Mouse (Mus musculus): Measurements from ENCODE around the gene Bicd2. TPM values are rescaled to one million over a fixed set of nuclear protein-coding genes. Genes with fewer than 3 reads are reported as not detected.

Bicd2 gene
- total RNA-seq, 2 experiments from 2014 or later = 33.5 to 35.9 TPM

DNA sequence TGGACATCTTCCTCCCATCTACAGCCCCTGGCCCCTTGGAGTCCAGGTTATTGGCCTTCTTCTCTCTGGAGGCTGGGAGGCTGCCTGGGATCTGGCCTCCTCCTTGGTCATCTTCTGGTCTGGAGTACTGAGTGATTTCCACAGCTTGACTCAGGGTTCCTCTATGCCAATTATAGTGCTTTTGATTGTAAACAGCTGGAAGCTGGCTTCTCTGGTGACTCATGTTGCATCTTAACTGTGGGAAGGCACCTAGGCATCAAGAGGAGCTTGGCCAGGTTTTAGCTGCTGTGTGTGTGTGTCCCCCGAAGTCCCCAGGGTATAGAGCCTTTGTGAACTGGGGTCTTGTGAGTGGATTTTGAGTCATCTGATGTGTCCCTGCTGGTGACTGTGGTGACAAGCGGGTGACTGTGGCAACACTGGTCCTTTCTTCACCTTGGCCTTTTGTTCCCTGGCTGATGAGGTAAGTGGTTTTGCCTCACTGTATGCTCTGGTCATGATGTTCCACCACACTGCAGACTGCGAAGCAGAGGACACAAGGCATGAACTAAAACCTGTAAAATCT, 53.6 kb downstream of the Bicd2 start:
- no peak for DNase-seq (ENCODE audit: low spot score in 2 of 2)

DNA sequence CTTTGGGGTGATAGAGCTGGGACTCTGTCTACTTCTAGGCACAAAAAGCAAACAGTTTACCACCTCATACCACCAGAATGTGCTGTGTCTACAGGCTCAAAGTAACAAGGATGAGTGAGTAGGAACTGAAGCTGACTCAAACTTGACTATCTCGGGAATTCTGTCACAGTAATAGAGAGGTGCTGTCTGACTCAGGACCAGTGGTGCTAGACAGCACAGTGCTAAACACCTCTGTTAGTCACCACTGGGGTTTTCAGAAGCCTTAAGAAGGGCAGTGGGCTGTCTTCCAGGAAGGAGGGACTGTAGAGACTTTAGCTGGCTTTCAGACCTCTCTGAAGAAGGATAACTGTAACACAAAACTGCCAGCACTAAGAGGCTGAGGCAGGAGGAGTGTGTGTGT, 55.4 kb downstream of the Bicd2 start:
- no peak for DNase-seq (ENCODE audit: low spot score in 2 of 2)

DNA sequence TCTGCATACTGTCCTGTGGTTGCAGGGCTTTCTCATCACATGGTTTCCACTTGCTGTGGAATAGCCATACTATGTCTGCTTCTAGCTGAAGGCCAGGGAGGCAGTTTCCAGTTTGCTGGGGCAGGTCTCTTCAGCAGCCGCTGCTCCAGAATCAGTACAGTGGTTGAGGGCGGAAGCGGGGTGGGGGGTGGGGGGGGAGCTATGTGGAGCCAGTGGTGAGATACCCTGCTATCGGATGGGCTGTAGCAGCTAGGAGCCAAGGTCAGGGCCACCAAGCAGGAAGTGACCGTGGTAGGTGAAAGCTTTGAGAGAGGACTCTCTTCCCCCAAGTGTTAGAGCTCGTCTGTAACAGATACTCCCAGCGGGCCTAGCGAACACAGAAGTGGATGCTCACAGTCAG, 56.8 kb downstream of the Bicd2 start:
- no peak for DNase-seq (ENCODE audit: low spot score in 2 of 2)

DNA sequence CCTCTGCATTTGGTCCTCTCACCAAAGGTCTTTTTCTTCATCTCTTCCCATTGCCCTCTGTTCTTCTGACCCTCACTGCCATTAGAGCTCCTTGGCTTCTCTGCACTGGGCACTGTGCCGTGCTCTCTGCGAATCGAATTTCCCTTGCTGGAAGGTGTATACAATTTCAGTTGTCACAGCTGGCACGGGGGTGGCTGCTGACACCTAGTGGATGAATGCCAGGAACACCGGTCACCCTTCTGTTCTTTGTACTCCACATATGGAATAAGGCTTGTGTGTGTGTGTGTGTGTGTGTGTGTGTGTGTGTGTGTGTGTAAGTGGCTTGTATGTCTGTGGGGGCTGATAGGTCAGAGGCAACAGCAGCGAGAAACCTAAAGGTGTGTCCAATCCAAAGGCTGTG, 58.8 kb downstream of the Bicd2 start:
- no peak for DNase-seq (ENCODE audit: low spot score in 2 of 2)

DNA sequence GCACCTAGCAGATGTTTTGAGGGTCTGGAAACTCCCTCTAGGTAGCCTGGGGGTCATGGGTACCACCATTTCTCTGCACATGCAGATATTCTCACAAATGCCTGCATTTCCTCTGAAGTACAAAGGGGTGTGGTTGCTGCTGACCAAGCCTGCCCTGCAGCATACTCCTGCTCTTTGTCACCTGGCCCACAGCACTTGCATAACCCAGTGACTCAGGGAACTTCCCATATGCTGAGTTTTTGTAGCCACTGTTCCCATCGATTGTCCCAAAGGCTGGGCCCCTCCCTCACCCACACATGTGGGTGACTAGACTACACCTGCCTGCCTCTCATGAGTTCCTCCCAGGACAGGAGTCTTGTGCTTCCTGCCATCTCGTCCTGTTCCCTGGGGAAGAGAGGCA, 61.2 kb downstream of the Bicd2 start:
- DNase-seq (ENCODE audit: low spot score in 2 of 2) = no peak

DNA sequence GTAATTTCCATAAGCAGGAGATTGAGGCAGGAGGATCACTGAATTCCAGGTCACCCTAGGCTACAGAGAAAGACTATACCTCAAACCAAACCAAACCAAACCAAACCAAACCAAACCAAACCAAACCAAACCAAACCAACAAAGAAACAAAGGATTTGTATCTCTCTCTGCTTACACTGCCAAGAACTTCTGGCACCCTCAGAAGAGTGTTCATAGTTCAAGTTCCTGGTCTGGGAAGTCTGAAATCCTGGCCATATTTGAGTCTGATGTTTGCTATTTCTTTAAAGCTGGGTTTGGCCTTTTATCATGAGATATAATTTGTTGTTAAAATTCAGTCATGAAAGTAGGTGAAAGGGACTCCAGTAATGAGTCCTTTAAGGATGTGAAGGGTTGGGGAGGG, 66.4 kb downstream of the Bicd2 start:
- DNase-seq (ENCODE audit: low spot score in 2 of 2) = no peak

DNA sequence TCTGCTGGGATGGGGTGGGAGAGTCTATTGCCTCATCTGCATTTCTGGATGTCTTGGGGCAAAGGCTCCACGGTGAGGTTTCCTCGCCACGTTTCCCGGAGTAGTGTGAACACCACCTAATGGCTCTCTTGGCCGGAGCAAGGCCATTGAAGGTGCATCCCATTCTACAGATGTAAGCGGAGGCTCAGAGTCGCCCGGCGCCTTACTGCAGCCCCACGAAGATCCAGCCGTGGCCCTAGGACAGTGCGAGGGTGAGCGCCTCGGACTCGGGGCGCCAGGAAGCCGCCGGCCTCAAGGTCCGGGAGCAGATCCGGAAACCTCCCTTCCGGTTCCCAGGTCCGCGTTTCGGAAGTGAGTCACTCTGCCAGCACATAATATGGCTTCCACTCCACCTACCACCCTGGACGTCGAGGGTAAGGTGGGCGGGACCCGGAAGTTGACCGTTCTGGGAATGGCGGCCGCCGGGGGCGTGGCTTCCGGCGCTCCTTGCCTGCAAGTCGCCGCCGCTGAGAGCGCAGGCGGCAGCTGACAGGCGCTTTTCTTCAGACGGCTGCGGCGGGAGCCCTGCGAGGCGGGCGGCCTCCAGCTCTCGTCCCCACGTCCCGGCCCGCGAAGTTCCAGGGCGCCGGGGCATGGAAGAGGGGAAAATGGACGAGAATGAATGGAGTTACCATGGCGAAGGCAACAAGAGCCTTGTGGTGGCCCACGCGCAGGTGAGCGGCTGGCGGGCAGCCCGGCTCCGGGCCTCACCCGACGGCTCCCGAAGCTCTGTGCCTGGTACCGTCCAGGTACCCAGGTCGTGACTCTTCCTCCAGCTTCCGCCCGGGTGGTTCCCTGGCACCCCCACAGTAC, 79.6 kb downstream of the Bicd2 start, which contains the start of gene Ippk:
Ippk (plus strand) TSS at position 496 of the 852 bp plus-strand sequence.
- DNase-seq (ENCODE audit: low spot score in 2 of 2) = peak; percentile 82 to 93

DNA sequence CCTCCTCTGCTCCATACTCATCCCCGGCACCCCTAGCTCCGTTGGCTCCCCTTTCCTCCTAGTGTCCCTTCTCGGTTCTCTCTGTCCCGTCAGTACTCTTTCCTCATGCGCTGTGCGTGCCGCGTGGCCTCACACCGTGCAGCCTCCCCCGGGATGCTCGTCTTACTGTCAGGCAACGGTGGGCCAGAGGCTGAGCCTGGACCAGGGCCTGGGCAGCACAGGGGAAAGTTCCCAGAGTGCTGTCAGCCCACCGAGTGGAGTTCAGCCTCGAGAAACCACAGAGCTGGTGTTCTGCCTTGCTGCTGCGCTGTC, 80.2 kb downstream of the Bicd2 start:
- no peak for DNase-seq (ENCODE audit: low spot score in 2 of 2)

DNA sequence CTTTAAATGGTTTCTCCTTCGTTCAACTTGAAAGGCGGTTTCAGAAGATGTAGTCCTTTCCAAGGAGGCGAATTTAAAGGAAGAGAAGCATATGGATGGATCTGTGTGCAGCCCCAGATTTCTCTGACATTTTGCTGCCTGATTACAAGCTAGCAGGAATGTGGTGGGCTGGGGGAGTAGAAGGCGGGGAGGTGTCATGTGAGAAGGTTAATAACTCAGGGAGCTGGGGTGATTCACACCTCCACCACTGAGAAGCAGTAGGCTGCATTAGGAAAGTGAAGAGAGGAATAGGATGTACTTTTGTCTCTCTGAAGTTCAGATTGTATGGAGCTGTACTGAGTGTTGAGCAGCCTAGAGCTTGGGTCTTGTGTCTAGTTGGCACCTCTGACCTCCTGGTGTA, 80.6 kb downstream of the Bicd2 start:
- no peak for DNase-seq (ENCODE audit: low spot score in 2 of 2)

DNA sequence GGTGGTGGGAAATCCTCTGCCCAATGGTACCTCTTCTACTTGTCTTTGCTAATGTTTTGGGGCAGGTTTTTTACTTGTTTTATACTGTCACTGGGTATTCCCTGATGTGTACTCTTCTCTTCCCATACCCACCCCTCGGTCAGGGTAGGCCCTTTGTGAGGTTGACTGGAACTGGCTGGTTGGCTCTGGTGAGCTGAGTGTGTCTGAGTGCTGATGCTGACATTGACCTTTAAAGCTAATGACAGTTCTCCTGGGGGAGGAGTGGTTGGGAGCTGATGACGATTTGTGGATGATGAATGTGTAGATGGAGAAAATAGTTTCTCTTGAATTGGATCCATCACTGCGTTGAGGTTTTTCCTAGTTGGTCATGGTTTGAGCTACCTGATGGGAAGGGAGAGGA, 85.4 kb downstream of the Bicd2 start:
- no peak for DNase-seq (ENCODE audit: low spot score in 2 of 2)

DNA sequence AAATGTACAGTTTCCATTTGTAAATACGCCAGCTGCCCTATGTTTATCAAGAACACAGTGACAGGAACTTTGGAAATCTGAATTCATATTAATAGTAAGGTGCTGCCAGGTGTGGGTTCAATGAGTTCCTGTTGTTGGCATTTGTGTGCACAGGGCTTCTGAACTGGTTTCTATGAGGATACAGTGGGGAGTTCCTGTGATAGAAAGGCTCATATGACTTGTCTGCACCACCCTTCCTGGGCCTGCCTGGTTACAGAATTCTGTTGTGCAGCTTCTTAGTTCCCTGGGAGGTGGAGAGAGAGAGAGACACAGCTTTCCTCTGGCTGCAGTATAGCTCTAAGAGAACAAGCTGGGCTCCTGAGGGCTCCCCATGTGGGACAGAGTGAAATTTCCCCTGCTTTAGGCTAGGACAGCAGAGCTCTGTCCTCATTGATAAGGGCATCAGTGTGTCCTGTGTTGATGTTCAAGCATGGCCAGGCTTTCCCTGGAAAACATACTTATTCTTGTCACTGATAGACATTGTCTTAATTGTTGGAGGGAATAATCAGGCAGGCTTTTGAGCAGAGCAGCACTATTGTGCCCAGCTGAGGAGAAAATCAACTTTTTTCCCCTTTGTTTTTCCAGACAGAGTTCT, 86.8 kb downstream of the Bicd2 start:
- no peak for DNase-seq (ENCODE audit: low spot score in 2 of 2)

DNA sequence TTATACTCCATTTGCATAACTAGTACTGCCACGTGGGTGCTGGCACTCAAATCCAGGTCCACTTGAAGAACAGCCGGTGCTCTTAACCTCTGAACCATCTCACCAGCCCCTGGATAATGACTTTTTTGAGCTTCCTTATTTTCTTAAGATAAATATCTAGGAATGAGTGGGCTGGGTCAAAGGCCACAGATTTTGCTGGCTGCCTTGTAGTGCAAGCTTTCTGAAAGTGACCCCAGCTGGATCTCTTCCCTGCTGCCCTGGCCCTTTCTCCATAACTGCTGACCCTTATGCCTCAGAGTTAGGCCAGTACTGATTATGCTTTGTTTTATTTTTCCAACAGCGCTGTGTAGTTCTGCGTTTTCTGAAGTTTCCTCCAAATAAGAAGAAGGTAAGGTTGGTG, 89.1 kb downstream of the Bicd2 start:
- no peak for DNase-seq (ENCODE audit: low spot score in 2 of 2)

DNA sequence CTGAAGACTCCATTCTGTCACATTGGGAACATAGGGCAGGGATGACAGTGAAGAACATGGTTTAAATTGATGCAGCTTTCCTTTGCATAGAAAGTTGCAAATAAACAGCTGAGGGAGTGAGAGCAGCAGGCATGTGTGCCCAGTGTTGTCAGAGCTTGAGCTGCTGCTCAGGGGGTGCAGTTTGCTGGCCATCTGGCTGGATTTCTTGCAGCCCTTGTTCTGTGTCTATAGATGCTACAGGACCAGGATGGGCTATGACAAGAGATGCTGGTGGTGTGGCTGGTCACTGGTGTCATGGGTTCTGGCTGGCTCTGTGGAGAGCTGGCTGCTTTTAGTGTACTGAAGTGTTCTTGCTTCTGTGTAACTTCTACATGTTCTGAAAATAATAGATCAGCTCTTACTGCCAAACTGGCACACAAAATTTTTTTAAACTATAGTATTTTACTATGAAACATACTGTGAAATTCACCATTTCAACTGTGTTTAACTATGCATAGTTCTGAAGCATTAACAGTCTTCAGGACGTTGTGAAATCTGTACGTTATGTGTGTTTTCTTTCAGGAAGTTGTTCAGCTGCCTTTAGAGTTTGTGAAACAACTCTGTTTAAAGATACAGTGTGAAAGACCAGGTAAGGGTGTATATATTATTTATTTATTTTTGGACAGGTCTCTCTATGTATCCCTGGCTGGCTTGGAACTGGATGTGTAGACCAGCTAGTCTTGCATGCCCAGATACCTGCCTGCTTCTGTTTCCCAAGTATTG, 92.1 kb downstream of the Bicd2 start:
- DNase-seq (ENCODE audit: low spot score in 2 of 2) = no peak

DNA sequence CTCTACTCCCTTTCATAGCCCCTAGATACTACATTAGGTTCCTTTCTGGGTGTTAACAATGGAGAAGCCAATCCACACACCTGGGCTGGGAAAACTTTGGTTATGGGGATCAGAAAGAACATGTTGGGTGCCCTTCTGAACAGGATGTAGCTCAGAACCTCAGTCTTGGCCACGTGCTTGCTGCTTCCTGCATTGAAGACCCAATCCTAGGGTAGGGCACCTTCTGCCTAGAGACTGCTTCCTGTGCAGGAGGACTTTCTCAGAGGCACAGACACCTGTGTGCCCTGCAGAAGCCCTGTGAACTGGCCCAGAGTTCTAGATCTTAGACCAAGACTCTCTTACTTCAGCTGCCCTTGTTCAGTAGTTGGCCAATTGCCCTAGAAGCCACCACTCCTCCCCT, 94.4 kb downstream of the Bicd2 start:
- DNase-seq (ENCODE audit: low spot score in 2 of 2) = no peak

DNA sequence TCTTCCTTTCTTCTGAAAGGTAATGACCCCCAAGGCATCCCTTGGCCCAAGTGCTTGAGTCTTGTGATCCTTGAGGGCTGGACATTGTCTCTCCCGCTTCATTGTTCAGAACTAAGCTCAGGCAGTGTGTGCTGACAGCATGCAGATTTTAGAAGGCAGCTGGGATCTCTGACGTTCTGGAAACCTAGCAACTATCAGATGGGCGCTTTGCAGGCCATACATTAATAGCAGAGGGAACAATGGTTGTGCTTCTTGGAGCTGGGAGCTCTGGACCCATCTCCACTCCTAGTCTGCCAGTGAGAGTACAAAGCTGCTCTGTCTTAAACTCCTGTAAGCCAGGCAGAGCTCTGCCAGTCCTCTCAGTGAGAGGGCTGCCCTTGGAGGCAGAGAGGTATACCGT, 94.8 kb downstream of the Bicd2 start:
- no peak for DNase-seq (ENCODE audit: low spot score in 2 of 2)

Other genes with a start within 250 kb of the Bicd2 start
- 10 to 100 TPM; 10.1 to 10.5 TPM for gene Wnk2, start 193.6 kb upstream of the Bicd2 start, total RNA-seq (2021)
- gene Ninj1, start 154.1 kb upstream of the Bicd2 start, total RNA-seq (2021) = 10 to 100 TPM; 49.0 to 51.9 TPM
- gene Card19, start 125.5 kb upstream of the Bicd2 start, total RNA-seq (2021) = 10 to 100 TPM; 48.9 to 62.7 TPM
- 10 to 100 TPM in 1 of 2 experiments, 1 to 10 TPM in 1; 8.2 to 11.3 TPM for gene Susd3, start 92.9 kb upstream of the Bicd2 start, total RNA-seq (2021)
- gene Fgd3, start 21.3 kb upstream of the Bicd2 start, total RNA-seq (2021) = 1 to 10 TPM; 5.3 to 6.0 TPM
- gene Ippk, start 79.7 kb downstream of the Bicd2 start, total RNA-seq (2021) = 10 to 100 TPM; 17.9 to 18.3 TPM
- 1 to 10 TPM; 1.1 to 1.9 TPM for gene Tes3-ps, start 151.7 kb downstream of the Bicd2 start, total RNA-seq (2021)
- gene Ecm2, start 163.2 kb downstream of the Bicd2 start, total RNA-seq (2021) = 1 to 10 TPM; 6.1 to 6.3 TPM
- gene Aspn, start 202.9 kb downstream of the Bicd2 start, total RNA-seq (2021) = 10 to 100 TPM; 28.6 to 39.0 TPM
- 1 to 10 TPM; 1.5 to 1.7 TPM for gene Omd, start 240.9 kb downstream of the Bicd2 start, total RNA-seq (2021)